Mouse (Mus musculus): ENCODE results near the gene Pglyrp2.

DNA sequence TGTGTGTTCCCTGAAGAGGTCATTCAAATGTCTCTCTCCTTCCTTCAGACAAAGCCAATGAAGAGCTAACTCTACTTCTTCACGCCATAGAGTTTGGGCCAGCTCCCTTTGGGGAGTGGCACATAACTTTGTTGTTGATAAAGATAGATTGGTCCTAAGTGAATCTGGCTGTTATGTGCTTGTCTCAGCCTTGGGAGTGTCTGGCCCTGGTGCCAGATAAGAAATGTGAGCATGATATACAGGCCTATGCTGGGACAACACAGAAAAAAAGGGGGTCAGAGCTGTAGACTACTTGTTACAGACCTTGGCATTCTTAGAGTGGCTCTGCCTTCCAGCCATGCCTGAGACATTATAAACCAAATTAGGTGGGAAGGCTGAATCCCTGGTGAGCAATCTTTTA lies 58.7 kb downstream of the Pglyrp2 start:
- TF ChIP-seq MAFK (IDR thresholded peaks at IDR 0.05; ENCODE audit: insufficient read depth, low read depth, low read length) (no peak), HCFC1 (IDR thresholded peaks at IDR 0.05; ENCODE audit: borderline replicate concordance, insufficient read depth, low read length) (no peak), ZNF384 (IDR thresholded peaks at IDR 0.05; ENCODE audit: low read depth, low read length) (no peak)

Measured in ES-E14 (cell line).